Mouse (Mus musculus) cerebellum, adult 9-11 months (tissue): ENCODE measurements around the gene Ccl21b.
"Not testable (repeated sequence)": the region's sequence is repeated elsewhere in the genome, so short reads cannot be mapped to it uniquely, and the experiment has no call there.

Experiments used
- DNase-seq: peaks from one replicate; pipeline ENCODE4 v3.0.0; 2022

Ccl21b gene

DNA sequence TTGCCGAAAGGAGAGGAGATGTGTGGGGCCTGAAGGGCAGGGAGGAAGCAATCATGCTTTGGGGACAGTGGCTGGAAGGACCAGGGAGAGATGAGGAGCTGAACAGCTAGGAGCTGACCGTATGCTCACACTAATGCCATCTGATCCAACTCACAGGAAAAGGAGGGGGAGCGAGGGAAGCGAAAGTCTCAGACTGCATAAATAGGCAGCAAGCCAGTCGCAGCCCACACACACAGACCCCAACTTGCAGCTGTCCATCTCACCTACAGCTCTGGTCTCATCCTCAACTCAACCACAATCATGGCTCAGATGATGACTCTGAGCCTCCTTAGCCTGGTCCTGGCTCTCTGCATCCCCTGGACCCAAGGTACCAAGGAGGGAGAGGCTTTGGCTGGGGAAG is at the start of gene Ccl21b:
Gene Ccl21b, plus strand, starts transcription at position 301 of the 400 bp plus-strand sequence.
- not testable (repeated sequence) for DNase-seq

DNA sequence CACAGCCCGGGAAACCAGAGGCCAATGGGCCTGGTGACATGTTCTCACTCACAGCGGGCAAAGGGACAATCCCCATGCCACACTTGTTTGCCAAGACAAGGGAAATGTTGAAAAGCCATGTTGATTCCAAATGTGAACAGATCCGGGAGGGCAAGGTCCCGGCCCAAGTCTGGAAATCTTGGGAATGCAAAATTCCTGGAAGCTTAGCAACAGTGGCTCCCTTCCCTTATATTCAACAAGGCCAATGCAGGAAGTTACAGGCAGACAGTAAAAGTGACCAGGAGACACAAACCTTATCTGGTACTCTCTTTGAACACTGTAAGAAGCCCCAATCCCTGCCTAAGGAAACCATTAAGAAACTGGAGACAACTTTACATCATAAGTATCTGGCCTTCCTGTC is 15.2 kb upstream of the Ccl21b start, which contains the start of gene Gm10600:
Gene Gm10600, plus strand, starts transcription at position 301 of the 400 bp plus-strand sequence.
- not testable (repeated sequence) for DNase-seq

DNA sequence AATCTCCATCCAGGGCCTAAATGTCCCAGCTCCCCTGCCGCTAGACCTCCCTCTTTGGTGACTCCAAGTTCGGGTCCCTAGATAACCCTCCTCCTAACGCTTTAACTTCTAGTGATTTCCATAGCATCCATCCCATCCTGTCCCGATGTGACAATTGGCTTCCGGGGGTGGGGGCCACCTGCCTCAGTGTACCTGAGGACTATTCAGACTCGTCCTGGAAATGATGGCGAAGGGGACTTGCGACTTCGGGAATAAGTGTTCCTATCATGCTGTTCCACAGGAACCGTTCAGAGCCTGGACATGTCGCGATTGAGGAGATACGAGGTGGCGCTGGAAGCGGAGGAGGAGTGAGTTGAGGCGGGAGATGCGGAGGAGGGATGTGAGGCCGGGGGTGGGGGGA is 38.4 kb downstream of the Ccl21b start, which contains the start of gene Gm21953:
Gene Gm21953, plus strand, starts transcription at position 301 of the 400 bp plus-strand sequence.
- DNase-seq: not testable (repeated sequence)
